Mouse (Mus musculus): ENCODE measurements around the gene Tango6. TPM values are rescaled to one million over a fixed set of nuclear protein-coding genes. Genes with fewer than 3 reads are reported as not detected.

Gene Tango6
- polyA plus RNA-seq, 1 experiment = 3.6 TPM

DNA sequence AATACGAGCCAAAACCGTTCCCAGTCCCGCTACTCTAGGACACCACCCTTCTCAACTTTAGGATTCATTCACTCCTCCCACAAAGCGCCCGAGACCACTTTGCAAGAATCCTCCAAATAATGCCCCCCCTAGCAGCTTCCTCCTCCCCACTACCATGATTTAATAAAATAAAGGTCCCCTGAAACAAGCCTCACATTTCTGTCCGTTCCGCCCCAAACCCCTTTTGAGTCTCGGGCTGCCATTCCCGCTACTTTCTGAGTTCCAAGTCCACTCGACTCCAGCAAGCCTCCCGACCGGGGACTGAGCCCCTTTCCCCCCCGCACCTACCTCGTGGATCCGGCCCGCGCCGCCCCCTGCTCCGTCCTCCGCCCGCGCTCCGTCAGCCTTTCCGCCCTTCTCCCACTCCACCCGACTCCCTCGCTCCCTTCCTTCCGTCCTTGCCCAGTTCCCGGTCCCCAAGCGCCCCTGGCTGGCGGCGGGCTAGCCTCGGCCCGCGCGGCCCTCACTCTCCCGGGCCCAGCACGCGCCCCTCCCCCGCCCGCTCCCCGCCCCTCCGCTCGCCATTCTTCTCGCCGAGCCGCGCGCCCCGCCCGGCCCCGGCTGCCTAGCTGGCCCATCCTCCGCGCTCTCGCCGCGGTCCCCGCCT lies 210.1 kb downstream of the Tango6 start:
- Histone ChIP-seq H3K4me3 (ENCODE audit: extremely low read depth, insufficient read depth, insufficient read length) (peak overlapping the region; percentile 72), H3K36me3 (ENCODE audit: control insufficient read depth, insufficient read depth, low read length) (peaks cover 1% of the 10 kb centered on the region; the same call in 1 of the 2 replicates), H3K4me1 (ENCODE audit: control insufficient read depth, insufficient read depth, insufficient read length) (no peaks in the 10 kb centered on the region; the same call in none of the 2 replicates), H3K27ac (ENCODE audit: insufficient read depth, low read length) (peak overlapping the region; percentile 94), H3K27me3 (ENCODE audit: control insufficient read depth, insufficient read depth, low read length) (no peaks in the 10 kb centered on the region)
- WGBS = 2% methylated on average over 46 of the region's 57 CpGs
- no peak for TF ChIP-seq POLR2A (IDR thresholded peaks at IDR 0.05; ENCODE audit: low read depth, low read length)
- no peak for TF ChIP-seq CTCF (IDR thresholded peaks at IDR 0.05; ENCODE audit: extremely low read depth, insufficient read depth, insufficient read length, insufficient replicate concordance)
- peak in 1 of 2 experiments; percentile 44 for DNase-seq (ENCODE audit: low read depth in 1 of 2, low spot score in 2 of 2)

- no peak for TF ChIP-seq CTCF (IDR thresholded peaks at IDR 0.05; ENCODE audit: extremely low read depth, insufficient read depth, insufficient read length, insufficient replicate concordance)
- peak; percentile 51 for TF ChIP-seq POLR2A (IDR thresholded peaks at IDR 0.05; ENCODE audit: low read depth, low read length)
- DNase-seq (ENCODE audit: low read depth in 1 of 2, low spot score in 2 of 2) = peak; percentile 73 to 85
- WGBS = under 1% methylated on average over 63 of the region's 63 CpGs
- Histone ChIP-seq H3K27me3 (ENCODE audit: control insufficient read depth, insufficient read depth, low read length) (no peaks in the 10 kb centered on the region), H3K27ac (ENCODE audit: insufficient read depth, low read length) (peak within 1 kb of the TSS; percentile 94), H3K4me1 (ENCODE audit: control insufficient read depth, insufficient read depth, insufficient read length) (no peaks in the 10 kb centered on the region; the same call in none of the 2 replicates), H3K36me3 (ENCODE audit: control insufficient read depth, insufficient read depth, low read length) (peaks cover 6% of the 10 kb centered on the region), H3K4me3 (ENCODE audit: extremely low read depth, insufficient read depth, insufficient read length) (peak within 1 kb of the TSS; percentile 72)
Measured at GRCm38 (mm10) chr8:106893481-106894156, 210.8 kb downstream of the Tango6 start, which contains the start of gene Utp4. Gene Utp4, plus strand, starts transcription at chr8:106893636.

DNA sequence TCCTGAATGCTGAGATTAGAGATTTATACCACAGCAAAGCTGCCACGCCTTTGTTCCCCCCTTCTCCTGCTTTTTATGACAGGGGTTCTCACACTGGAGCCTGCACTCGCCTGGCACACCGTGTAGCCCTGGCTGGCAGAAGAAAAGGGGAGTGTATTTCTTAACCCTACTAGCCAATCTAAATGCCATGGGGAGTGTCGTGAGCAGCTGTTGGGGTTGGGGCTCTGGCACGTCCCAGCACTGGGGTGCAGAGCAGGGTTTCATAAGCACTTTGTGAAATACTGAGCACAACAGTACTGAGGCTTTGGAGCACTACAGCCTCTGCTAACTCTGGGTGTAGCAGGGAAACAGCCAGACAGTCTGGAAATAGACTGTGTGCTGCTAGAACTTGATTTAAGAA lies 216.6 kb downstream of the Tango6 start:
- DNase-seq (ENCODE audit: low read depth in 1 of 2, low spot score in 2 of 2) = no peak
- Histone ChIP-seq H3K4me3 (ENCODE audit: extremely low read depth, insufficient read depth, insufficient read length) (no peak overlapping the region), H3K27me3 (ENCODE audit: control insufficient read depth, insufficient read depth, low read length) (no peaks in the 10 kb centered on the region), H3K4me1 (ENCODE audit: control insufficient read depth, insufficient read depth, insufficient read length) (no peaks in the 10 kb centered on the region; the same call in 1 of the 2 replicates), H3K36me3 (ENCODE audit: control insufficient read depth, insufficient read depth, low read length) (peaks cover 18% of the 10 kb centered on the region), H3K27ac (ENCODE audit: insufficient read depth, low read length) (no peak overlapping the region)
- WGBS = 90% methylated on average over 5 of the region's 5 CpGs
- TF ChIP-seq POLR2A (IDR thresholded peaks at IDR 0.05; ENCODE audit: low read depth, low read length) (no peak), CTCF (IDR thresholded peaks at IDR 0.05; ENCODE audit: extremely low read depth, insufficient read depth, insufficient read length, insufficient replicate concordance) (no peak)

Other genes with a start within 250 kb of the Tango6 start
- gene 6030452D12Rik, start 182.5 kb upstream of the Tango6 start, polyA plus RNA-seq (2012; rRNA removed) = not detected in 2 replicates
- 1.9 TPM in 2 replicates for gene Cdh3, start 172.2 kb upstream of the Tango6 start, polyA plus RNA-seq (2012; rRNA removed)
- 153 and 172 TPM in 2 replicates for gene Gm10073, start 109.6 kb upstream of the Tango6 start, polyA plus RNA-seq (2012; rRNA removed)
- gene Cdh1, start 79.7 kb upstream of the Tango6 start, polyA plus RNA-seq (2012; rRNA removed) = 1.5 TPM in 2 replicates
- gene Has3, start 187.2 kb downstream of the Tango6 start, polyA plus RNA-seq (2012; rRNA removed) = 0.11 and 0.15 TPM in 2 replicates
- gene Utp4, start 210.6 kb downstream of the Tango6 start, polyA plus RNA-seq (2012; rRNA removed) = 13.6 and 15.5 TPM in 2 replicates